Mouse (Mus musculus): ENCODE data around the gene Ceacam2. TPM values are rescaled to one million over a fixed set of nuclear protein-coding genes. Genes with fewer than 3 reads are reported as not detected.
"Not testable (repeated sequence)": the region's sequence is repeated elsewhere in the genome, so short reads cannot be mapped to it uniquely, and the experiment has no call there.

The Ceacam2 gene
- total RNA-seq, 2 experiments from 2014 or later, result not detected

DNA sequence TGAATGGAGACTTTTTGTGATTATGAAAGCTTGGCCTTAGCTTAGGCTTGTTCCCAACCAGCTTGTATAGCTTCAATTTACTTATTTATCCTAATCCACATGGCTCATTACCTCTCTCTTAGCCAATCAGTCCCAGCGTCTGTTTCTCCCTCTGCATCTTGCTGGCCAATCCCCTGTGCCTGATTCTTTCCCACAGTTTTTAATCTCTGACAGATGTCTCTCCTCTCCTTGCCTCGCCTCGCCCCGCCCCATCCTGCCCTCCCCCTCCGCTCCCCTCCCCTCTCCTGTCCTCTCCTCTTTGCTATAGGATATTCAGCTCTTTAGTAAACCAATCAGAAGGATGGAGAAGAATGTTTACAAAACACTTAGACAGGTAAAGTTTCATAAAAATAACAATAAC, 54.6 kb downstream of the Ceacam2 start:
- intact Hi-C loops (cut with DNase I), result no loop called here
- DNase-seq, result no peak

GRCm38 (mm10) chr7:25483133-25483735, 56.4 kb downstream of the Ceacam2 start:
- intact Hi-C loops (cut with DNase I), result no loop called here
- DNase-seq, result no peak

DNA sequence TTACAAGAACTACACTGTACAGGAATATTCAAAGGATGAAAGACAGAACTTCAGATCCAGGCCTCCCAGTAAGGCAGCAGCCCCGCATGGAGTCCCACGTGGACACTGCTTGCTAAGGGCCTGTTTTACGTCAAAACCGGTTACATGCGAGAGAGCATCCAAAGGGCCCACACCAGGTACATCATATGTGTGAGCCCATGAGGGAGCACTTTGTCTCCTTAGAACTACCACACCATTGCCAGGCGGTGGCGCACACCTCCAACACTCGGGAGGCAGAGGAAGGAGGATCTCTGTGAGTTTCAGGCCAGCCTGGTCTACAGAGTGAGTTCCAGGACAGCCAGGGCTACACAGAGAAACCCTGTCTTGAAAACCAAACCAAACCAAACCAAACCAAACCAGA, 58.9 kb downstream of the Ceacam2 start:
- intact Hi-C loops (cut with DNase I), result not testable (repeated sequence)

GRCm38 (mm10) chr7:25479440-25479839, 60.2 kb downstream of the Ceacam2 start:
- intact Hi-C loops (cut with DNase I), result loop anchor here (5.0 kb wide), 1 partner anchor 52 kb away; no protein-coding TSS in a partner anchor
- DNase-seq, result peak; percentile 25

More for the DNA sequence above, 58.9 kb downstream of the Ceacam2 start:
- not testable (repeated sequence) for DNase-seq

- not testable (repeated sequence) for DNase-seq
- intact Hi-C loops (cut with DNase I), result loop anchor here (5.0 kb wide), 1 partner anchor 50 kb away; no protein-coding TSS in a partner anchor
Observed at GRCm38 (mm10) chr7:25477752-25478093, 61.9 kb downstream of the Ceacam2 start.

GRCm38 (mm10) chr7:25477091-25477751, 62.4 kb downstream of the Ceacam2 start, which contains the start of gene Ceacam1:
Gene Ceacam1 (minus strand): TSS chr7:25477603.
- not testable (repeated sequence) for DNase-seq
- intact Hi-C loops (cut with DNase I), result loop anchor here (5.0 kb wide), 1 partner anchor 50 kb away; no protein-coding TSS in a partner anchor

- intact Hi-C loops (cut with DNase I); DNase-seq: not testable (repeated sequence)
Observed at GRCm38 (mm10) chr7:25471821-25472220, 67.8 kb downstream of the Ceacam2 start.

Other genes starting within 250 kb of the Ceacam2 start
- 100 to 1,000 TPM; 234 to 250 TPM for gene Pafah1b3, start 241.9 kb downstream of the Ceacam2 start, total RNA-seq (2021)
- under 1 TPM; 0.52 to 0.87 TPM for gene Prr19, start 238.4 kb downstream of the Ceacam2 start, total RNA-seq (2021)
- gene Tmem145, start 233.8 kb downstream of the Ceacam2 start, total RNA-seq (2021), result 100 to 1,000 TPM in 1 of 2 experiments, 10 to 100 TPM in 1; 99.6 to 104 TPM
- gene Megf8, start 222.7 kb downstream of the Ceacam2 start, total RNA-seq (2021), result 10 to 100 TPM; 81.0 to 89.9 TPM
- gene Cnfn, start 170.1 kb downstream of the Ceacam2 start, total RNA-seq (2021), result not detected
- 1 to 10 TPM; 8.3 to 9.0 TPM for gene Lipe, start 141.1 kb downstream of the Ceacam2 start, total RNA-seq (2021)
- gene Cxcl17, start 127.0 kb downstream of the Ceacam2 start, total RNA-seq (2021), result not detected
- gene Ceacam1, start 62.3 kb downstream of the Ceacam2 start, total RNA-seq (2021), result 1 to 10 TPM in 1 of 2 experiments, under 1 TPM in 1; 0.70 to 1.0 TPM
- gene Erich4, start 76.0 kb upstream of the Ceacam2 start, total RNA-seq (2021), result not detected
- 10 to 100 TPM; 19.9 to 22.7 TPM for gene Dmac2, start 79.6 kb upstream of the Ceacam2 start, total RNA-seq (2021)
- gene B3gnt8, start 86.8 kb upstream of the Ceacam2 start, total RNA-seq (2021), result 1 to 10 TPM in 1 of 2 experiments, under 1 TPM in 1; 0.64 to 1.0 TPM
- gene Bckdha, start 119.1 kb upstream of the Ceacam2 start, total RNA-seq (2021), result 10 to 100 TPM; 23.6 to 24.7 TPM
- 10 to 100 TPM; 15.1 to 18.4 TPM for gene Exosc5, start 119.3 kb upstream of the Ceacam2 start, total RNA-seq (2021)
- gene Tmem91, start 135.3 kb upstream of the Ceacam2 start, total RNA-seq (2021), result 10 to 100 TPM; 14.6 to 19.9 TPM
- gene B9d2, start 140.9 kb upstream of the Ceacam2 start, total RNA-seq (2021), result 10 to 100 TPM; 24.7 to 25.7 TPM
- gene Tgfb1, start 147.1 kb upstream of the Ceacam2 start, total RNA-seq (2021), result 10 to 100 TPM in 1 of 2 experiments, 1 to 10 TPM in 1; 8.5 to 10.1 TPM
- gene Ccdc97, start 179.2 kb upstream of the Ceacam2 start, total RNA-seq (2021), result 10 to 100 TPM; 47.8 to 48.6 TPM
- gene Hnrnpul1, start 214.9 kb upstream of the Ceacam2 start, total RNA-seq (2021), result 100 to 1,000 TPM; 142 to 152 TPM
- 10 to 100 TPM; 19.2 to 20.8 TPM for gene Axl, start 248.8 kb upstream of the Ceacam2 start, total RNA-seq (2021)

Measured in left cerebral cortex, postnatal 4 days (tissue).